Mouse (Mus musculus): ENCODE measurements around the gene Ibtk. TPM values are rescaled to one million over a fixed set of nuclear protein-coding genes. Genes with fewer than 3 reads are reported as not detected.

Ibtk gene
- polyA plus RNA-seq, 1 experiment from 2014 or later = 28.9 TPM

DNA sequence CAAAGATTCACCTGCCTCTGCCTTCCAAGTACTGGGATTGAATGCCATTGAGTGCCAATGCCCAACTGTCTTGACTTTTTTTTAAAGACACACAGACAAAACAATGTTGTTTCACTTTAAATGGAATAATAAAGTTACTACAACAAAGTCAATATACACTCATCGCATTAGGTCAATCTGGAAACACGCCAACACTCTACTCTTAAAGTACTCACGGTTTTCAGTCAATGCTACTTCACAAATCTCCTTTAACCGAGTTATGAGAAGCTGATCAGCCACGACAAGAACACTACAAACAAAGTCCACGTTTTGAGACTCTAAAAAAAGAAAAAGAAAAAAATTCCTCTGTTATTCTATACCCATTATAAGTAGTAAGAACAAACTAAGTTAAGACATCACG is 31.8 kb downstream of the Ibtk start:
- ATAC-seq (ENCODE audit: low FRiP score, low TSS enrichment) = no peak
- no peak overlapping the region for H3K9ac ChIP-seq (replicated peaks; ENCODE audit: low read length)
- 92% methylated on average over 7 of the region's 7 CpGs for WGBS
- H3K4me1 ChIP-seq (ENCODE audit: insufficient read depth, low read length) = no peaks in the 10 kb centered on the region
- H3K9me3 ChIP-seq (ENCODE audit: low read length) = no peaks in the 10 kb centered on the region
- H3K27ac ChIP-seq (ENCODE audit: low read length) = no peak overlapping the region
- H3K36me3 ChIP-seq (ENCODE audit: insufficient read depth, low read length) = peaks cover 69% of the 10 kb centered on the region
- no peak overlapping the region for H3K4me2 ChIP-seq (replicated peaks; ENCODE audit: low read depth, low read length)
- no peak overlapping the region for H3K4me3 ChIP-seq (ENCODE audit: low read length)
- no peaks in the 10 kb centered on the region for H3K27me3 ChIP-seq (ENCODE audit: insufficient read depth, low read length)

DNA sequence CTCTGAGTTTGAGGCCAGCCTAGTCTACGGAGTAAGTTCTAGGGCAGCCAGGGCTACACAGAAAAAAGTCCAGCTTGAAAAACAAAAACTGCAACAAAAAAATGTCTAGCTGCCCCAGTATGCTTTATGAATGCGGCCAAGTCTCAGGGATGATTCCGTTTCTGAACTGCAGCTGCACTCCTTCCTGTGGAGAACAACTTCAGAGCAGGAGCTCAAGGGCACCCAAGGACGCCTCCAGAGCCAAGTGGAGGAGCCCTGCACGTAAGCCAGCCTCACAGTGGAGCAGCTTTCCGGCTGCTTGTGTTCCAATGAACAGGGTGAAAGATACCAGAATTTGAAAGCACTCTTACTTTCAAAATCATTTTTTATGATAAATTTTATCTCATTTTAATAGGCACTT is 41.8 kb downstream of the Ibtk start:
- Histone ChIP-seq H3K36me3 (ENCODE audit: insufficient read depth, low read length) (peaks cover 75% of the 10 kb centered on the region), H3K9ac (replicated peaks; ENCODE audit: low read length) (no peak overlapping the region), H3K27me3 (ENCODE audit: insufficient read depth, low read length) (no peaks in the 10 kb centered on the region), H3K27ac (ENCODE audit: low read length) (no peak overlapping the region), H3K4me3 (ENCODE audit: low read length) (no peak overlapping the region), H3K9me3 (ENCODE audit: low read length) (no peaks in the 10 kb centered on the region), H3K4me2 (replicated peaks; ENCODE audit: low read depth, low read length) (no peak overlapping the region), H3K4me1 (ENCODE audit: insufficient read depth, low read length) (no peaks in the 10 kb centered on the region)
- WGBS = 94% methylated on average over 6 of the region's 6 CpGs
- no peak for ATAC-seq (ENCODE audit: low FRiP score, low TSS enrichment)

DNA sequence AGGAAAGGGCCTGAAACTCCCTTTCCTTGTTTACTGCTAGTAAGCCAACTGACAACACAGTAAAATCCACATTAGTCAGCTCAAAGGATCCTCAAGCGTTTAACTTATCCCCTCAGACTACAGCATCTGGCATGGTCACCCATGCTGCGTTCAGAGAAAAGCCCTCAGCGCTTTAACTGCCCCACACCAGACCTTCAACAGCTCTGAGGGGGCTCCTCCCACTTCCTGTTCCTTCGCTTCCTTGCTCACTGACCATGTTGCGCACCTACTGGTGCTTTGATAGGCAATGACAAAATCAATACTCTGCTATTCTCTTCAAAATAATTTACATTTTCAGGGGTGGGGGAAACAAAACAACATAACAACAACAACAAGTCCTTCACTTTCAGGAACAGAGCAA is 47.2 kb downstream of the Ibtk start:
- Histone ChIP-seq H3K27ac (ENCODE audit: low read length) (no peak overlapping the region), H3K4me3 (ENCODE audit: low read length) (no peak overlapping the region), H3K27me3 (ENCODE audit: insufficient read depth, low read length) (no peaks in the 10 kb centered on the region), H3K4me1 (ENCODE audit: insufficient read depth, low read length) (no peaks in the 10 kb centered on the region), H3K9ac (replicated peaks; ENCODE audit: low read length) (no peak overlapping the region), H3K36me3 (ENCODE audit: insufficient read depth, low read length) (peaks cover 53% of the 10 kb centered on the region), H3K4me2 (replicated peaks; ENCODE audit: low read depth, low read length) (no peak overlapping the region), H3K9me3 (ENCODE audit: low read length) (no peaks in the 10 kb centered on the region)
- ATAC-seq (ENCODE audit: low FRiP score, low TSS enrichment) = no peak
- WGBS = 81% methylated on average over 5 of the region's 5 CpGs

DNA sequence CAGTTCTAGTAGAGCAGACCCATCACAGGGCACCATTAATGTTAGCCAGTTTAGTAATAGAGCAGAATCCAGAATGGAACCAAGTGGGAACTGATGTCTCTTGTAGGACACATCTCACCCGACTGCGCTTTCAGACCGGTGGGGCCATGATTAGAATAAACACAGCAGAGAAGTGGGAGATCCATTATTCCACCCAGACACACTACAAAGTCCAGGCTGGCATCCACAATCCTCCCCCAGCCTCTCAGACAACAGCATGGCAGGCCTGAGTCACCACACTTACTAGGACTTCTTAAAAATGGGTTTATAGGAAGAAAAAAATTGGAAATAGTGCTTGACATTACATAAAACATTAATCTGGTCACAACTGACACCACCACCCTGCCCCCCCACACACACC is 53.5 kb downstream of the Ibtk start:
- H3K9ac ChIP-seq (replicated peaks; ENCODE audit: low read length) = no peak overlapping the region
- no peak for ATAC-seq (ENCODE audit: low FRiP score, low TSS enrichment)
- 97% methylated on average over 3 of the region's 3 CpGs for WGBS
- no peaks in the 10 kb centered on the region for H3K4me1 ChIP-seq (ENCODE audit: insufficient read depth, low read length)
- no peak overlapping the region for H3K4me2 ChIP-seq (replicated peaks; ENCODE audit: low read depth, low read length)
- no peaks in the 10 kb centered on the region for H3K9me3 ChIP-seq (ENCODE audit: low read length)
- H3K4me3 ChIP-seq (ENCODE audit: low read length) = no peak overlapping the region
- no peak overlapping the region for H3K27ac ChIP-seq (ENCODE audit: low read length)
- H3K36me3 ChIP-seq (ENCODE audit: insufficient read depth, low read length) = peaks cover 18% of the 10 kb centered on the region
- no peaks in the 10 kb centered on the region for H3K27me3 ChIP-seq (ENCODE audit: insufficient read depth, low read length)

DNA sequence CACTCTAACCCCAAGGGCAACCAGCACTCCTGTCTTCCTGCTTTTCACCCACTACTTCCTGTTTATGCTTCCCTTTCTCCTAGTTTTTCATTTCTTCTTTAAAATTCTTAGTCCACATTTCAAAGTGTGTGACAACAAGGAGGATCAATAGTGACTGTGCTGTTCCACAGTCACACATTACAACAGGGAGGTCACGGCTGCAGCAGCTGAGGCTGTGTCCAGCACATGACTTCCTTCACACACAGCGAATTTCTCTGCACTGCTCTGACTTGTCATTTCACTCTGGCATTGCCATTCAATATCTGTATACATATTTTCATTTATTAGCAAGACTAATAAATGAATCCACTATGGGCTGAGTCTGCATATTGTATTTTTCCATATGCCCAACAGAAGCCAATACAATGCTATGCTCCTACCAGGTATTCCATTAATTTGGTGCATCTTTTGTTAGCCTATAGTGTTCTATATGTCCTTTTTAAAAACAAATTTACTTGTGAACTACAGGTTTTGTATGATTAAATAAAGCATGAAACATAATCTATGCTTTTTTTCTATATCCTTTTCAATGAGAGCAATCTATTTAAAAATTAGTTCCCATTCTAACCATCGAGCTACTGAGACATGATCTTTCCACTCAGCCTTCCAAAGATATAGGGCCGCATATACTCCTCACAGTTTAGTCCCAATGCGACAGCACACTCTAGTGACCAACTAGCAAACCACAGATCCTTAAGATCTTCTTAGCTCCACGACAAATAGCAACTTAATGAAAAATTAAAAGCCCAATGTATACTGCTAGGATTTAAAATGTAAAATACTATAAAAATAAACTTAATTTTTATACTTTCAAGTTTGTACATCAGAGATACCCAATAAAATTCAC is 55.7 kb downstream of the Ibtk start:
- peaks cover 33% of the 10 kb centered on the region for H3K36me3 ChIP-seq (ENCODE audit: insufficient read depth, low read length)
- 0 out of 2 replicates have a peak, but pooled peaks have one; percentile 81 for ATAC-seq (ENCODE audit: low FRiP score, low TSS enrichment)

DNA sequence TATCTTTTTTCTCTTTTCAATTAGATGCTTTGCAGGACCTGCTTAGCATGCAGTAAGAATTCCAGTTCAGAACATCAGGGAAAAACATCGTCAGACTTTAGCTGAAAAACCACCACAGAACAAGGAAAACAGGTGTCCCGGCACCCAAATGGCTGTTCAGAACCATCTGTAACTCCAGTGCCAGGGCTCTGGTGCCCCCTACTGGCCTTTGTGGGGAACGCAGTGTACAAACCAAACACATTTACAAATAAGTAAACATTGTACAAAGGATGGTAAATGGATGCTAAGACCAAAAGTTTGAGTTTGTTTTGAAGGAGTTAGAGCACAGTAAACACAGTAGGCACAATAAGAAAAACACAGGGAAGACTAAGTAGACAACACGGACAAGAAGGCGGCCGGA is 64.1 kb downstream of the Ibtk start:
- Histone ChIP-seq H3K4me2 (replicated peaks; ENCODE audit: low read depth, low read length) (no peak overlapping the region), H3K9me3 (ENCODE audit: low read length) (peaks cover 13% of the 10 kb centered on the region; the same call in 1 of the 2 replicates), H3K36me3 (ENCODE audit: insufficient read depth, low read length) (peaks cover 43% of the 10 kb centered on the region), H3K27me3 (ENCODE audit: insufficient read depth, low read length) (no peaks in the 10 kb centered on the region), H3K4me3 (ENCODE audit: low read length) (no peak overlapping the region), H3K4me1 (ENCODE audit: insufficient read depth, low read length) (no peaks in the 10 kb centered on the region), H3K27ac (ENCODE audit: low read length) (no peak overlapping the region), H3K9ac (replicated peaks; ENCODE audit: low read length) (no peak overlapping the region)
- 86% methylated on average over 6 of the region's 6 CpGs for WGBS
- no peak for ATAC-seq (ENCODE audit: low FRiP score, low TSS enrichment)

More for the DNA sequence above, 55.7 kb downstream of the Ibtk start:
- no peak overlapping the region for H3K4me3 ChIP-seq (ENCODE audit: low read length)
- no peak overlapping the region for H3K27ac ChIP-seq (ENCODE audit: low read length)
- H3K4me1 ChIP-seq (ENCODE audit: insufficient read depth, low read length) = no peaks in the 10 kb centered on the region
- H3K27me3 ChIP-seq (ENCODE audit: insufficient read depth, low read length) = no peaks in the 10 kb centered on the region
- no peak overlapping the region for H3K9ac ChIP-seq (replicated peaks; ENCODE audit: low read length)
- no peaks in the 10 kb centered on the region for H3K9me3 ChIP-seq (ENCODE audit: low read length)
- 59% methylated on average over 6 of the region's 6 CpGs for WGBS
- no peak overlapping the region for H3K4me2 ChIP-seq (replicated peaks; ENCODE audit: low read depth, low read length)

DNA sequence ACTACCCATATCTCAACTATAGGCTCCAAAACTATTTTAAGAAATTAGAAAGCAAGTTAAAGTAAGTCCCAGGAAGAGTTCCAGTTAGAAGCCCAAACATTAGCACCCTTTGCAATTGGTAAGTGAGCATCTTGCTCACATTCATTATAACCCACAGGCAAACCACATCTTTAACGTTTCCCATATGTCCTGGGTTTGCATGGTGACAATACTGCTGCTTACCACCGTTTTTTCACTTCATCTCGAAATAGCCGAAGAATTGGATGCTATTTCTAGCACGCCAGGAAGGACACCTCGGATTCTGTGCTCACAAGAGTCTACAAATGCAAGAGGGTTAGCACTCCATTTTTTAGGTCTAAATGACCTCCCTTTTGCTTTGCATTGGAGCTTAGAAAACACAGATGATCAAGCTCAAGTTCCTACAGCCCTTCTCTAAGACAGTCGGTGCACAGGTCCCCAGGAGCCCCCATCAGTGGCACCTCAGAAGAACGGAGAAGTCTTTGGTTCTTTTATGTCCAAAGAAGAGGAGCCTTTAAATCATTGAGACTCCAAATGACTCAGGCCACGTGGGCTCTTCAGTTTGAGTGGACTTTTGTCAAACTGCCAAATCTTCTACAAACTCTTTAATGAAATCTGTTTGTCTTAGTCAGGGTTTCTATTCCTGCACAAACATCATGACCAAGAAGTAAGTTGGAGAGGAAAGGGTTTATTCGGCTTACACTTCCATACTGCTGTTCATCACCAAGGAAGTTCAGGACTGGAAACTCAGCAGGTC is 73.8 kb downstream of the Ibtk start:
- Histone ChIP-seq H3K9ac (replicated peaks; ENCODE audit: low read length) (no peak overlapping the region), H3K27me3 (ENCODE audit: insufficient read depth, low read length) (no peaks in the 10 kb centered on the region), H3K27ac (ENCODE audit: low read length) (no peak overlapping the region), H3K36me3 (ENCODE audit: insufficient read depth, low read length) (no peaks in the 10 kb centered on the region), H3K4me1 (ENCODE audit: insufficient read depth, low read length) (0 out of 2 replicates have a peak, but pooled peaks cover 2% of the 10 kb centered on the region), H3K4me2 (replicated peaks; ENCODE audit: low read depth, low read length) (no peak overlapping the region), H3K4me3 (ENCODE audit: low read length) (no peak overlapping the region), H3K9me3 (ENCODE audit: low read length) (no peaks in the 10 kb centered on the region)
- ATAC-seq (ENCODE audit: low FRiP score, low TSS enrichment) = no peak
- 75% methylated on average over 10 of the region's 10 CpGs for whole genome bisulfite sequencing

DNA sequence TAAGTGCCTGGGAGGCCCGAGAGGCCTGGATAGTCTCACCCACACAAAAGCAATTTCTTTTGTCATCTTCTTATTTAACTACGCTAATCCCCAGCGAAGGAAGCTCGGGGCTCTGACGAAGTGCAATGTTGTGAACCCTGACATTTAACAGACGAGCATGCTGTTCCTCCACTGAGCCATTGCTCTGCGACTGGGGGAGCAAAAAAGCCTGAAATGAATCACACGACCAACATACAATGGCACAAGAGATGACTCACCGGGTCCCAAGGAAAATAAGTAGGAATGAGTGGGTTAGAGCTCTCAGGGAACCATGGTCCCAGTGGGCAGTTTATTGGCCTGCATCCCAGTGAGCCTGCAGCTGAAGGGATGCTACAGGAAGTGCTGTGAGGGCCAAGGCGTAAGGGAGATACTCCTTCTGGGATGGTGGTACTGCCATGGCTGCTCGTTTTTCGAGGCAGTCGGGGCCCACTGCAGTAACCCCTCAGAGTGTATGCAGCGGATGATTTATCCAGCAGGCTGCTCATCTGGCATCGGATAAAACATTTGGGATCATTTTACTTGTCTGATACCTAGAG is 75.1 kb downstream of the Ibtk start:
- H3K9ac ChIP-seq (replicated peaks; ENCODE audit: low read length) = no peak overlapping the region
- 46% methylated on average over 15 of the region's 15 CpGs for WGBS
- no peak overlapping the region for H3K4me3 ChIP-seq (ENCODE audit: low read length)
- H3K27ac ChIP-seq (ENCODE audit: low read length) = no peak overlapping the region
- H3K9me3 ChIP-seq (ENCODE audit: low read length) = no peaks in the 10 kb centered on the region
- ATAC-seq (ENCODE audit: low FRiP score, low TSS enrichment) = peak; percentile 57
- H3K36me3 ChIP-seq (ENCODE audit: insufficient read depth, low read length) = no peaks in the 10 kb centered on the region
- no peaks in the 10 kb centered on the region for H3K27me3 ChIP-seq (ENCODE audit: insufficient read depth, low read length)
- 0 out of 2 replicates have a peak, but pooled peaks cover 2% of the 10 kb centered on the region for H3K4me1 ChIP-seq (ENCODE audit: insufficient read depth, low read length)
- no peak overlapping the region for H3K4me2 ChIP-seq (replicated peaks; ENCODE audit: low read depth, low read length)

DNA sequence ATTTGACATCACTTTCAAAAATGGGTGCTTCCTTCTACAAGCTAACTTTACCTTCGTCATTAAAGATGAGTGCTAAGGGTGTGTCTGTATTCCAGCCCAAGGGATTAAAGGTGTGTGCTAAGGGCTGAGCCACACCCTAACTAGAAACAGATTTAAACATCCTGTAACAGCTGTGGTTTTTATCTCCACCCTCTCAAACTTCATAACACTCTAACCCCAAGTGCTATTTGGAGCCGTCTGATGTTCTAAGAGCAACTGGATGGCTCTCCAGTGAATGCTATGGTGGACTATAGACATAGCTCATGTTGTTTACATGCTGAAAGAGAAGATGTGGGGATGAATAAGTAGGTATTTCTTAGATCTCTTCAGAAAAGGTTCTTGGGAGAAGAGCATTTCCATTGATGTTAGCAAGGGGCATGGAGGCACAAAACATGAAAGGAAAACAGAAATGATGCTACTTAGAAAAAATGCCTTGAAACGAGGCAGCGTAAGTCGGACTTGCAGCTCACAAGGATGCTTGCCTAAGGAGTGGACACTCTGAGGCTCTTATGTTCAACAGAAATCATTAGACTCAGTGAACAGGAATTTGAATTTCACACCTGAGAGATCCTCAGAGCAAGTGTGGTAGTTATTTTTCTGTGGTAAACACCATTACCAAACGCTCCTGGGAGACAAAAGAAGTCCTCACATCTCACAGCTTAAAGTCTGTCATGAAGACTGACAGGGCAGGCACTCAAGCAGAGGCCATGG is 77.4 kb downstream of the Ibtk start:
- H3K9me3 ChIP-seq (ENCODE audit: low read length) = no peaks in the 10 kb centered on the region
- H3K4me1 ChIP-seq (ENCODE audit: insufficient read depth, low read length) = 0 out of 2 replicates have a peak, but pooled peaks cover 2% of the 10 kb centered on the region
- no peaks in the 10 kb centered on the region for H3K27me3 ChIP-seq (ENCODE audit: insufficient read depth, low read length)
- WGBS = 82% methylated on average over 6 of the region's 6 CpGs
- no peaks in the 10 kb centered on the region for H3K36me3 ChIP-seq (ENCODE audit: insufficient read depth, low read length)
- no peak overlapping the region for H3K9ac ChIP-seq (replicated peaks; ENCODE audit: low read length)
- no peak for ATAC-seq (ENCODE audit: low FRiP score, low TSS enrichment)
- H3K4me3 ChIP-seq (ENCODE audit: low read length) = no peak overlapping the region
- no peak overlapping the region for H3K27ac ChIP-seq (ENCODE audit: low read length)
- H3K4me2 ChIP-seq (replicated peaks; ENCODE audit: low read depth, low read length) = no peak overlapping the region
